Mouse (Mus musculus) cortical plate, adult 2 months (tissue): ENCODE measurements around the gene Tff2.

Experiments
- CTCF ChIP-seq: fragments of 200-500 bp; IDR thresholded peaks from 2 replicates; pipeline ENCODE4 v1.5.1; 2011; ENCODE audit warnings: mild to moderate bottlenecking, control low read depth, low read length; ENCODE audit not compliant: insufficient read depth; ENCODE audit errors: extremely low read depth
- POLR2A ChIP-seq: fragments of 200-500 bp; IDR thresholded peaks from 2 replicates; pipeline ENCODE4 v1.6.1; 2011; ENCODE audit warnings: mild to moderate bottlenecking, low read length, control low read depth; ENCODE audit not compliant: insufficient read depth; ENCODE audit errors: extremely low read depth

DNA sequence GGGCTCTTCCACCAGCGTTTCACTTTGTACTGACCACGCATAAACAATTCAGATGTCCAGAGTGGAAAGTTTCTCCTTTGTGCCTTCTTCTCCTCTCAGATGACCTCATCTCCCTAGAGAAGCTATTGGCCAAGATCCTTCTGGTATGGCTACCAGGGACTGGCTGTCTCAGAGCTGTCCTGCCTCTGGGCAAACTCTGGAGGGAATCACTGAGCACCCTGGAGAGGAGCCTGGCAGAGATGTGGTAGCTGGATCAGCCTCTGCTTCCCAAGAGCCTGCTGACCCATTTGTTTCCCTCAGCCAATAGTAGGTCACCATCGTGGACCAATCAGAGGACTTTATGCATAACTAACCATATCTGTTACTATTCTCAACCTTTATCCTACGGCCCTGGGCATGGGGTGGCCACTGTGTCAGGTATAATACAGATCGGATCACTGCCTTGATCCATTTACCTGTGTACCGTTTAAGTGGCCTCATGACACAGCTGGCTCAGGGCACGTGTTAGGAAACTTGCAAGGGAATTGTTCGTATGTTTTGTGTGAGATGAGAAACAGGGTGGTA lies 41.0 kb downstream of the Tff2 start:
- no peak for TF ChIP-seq CTCF
- no peak for TF ChIP-seq POLR2A
